In the genomic region with DNA sequence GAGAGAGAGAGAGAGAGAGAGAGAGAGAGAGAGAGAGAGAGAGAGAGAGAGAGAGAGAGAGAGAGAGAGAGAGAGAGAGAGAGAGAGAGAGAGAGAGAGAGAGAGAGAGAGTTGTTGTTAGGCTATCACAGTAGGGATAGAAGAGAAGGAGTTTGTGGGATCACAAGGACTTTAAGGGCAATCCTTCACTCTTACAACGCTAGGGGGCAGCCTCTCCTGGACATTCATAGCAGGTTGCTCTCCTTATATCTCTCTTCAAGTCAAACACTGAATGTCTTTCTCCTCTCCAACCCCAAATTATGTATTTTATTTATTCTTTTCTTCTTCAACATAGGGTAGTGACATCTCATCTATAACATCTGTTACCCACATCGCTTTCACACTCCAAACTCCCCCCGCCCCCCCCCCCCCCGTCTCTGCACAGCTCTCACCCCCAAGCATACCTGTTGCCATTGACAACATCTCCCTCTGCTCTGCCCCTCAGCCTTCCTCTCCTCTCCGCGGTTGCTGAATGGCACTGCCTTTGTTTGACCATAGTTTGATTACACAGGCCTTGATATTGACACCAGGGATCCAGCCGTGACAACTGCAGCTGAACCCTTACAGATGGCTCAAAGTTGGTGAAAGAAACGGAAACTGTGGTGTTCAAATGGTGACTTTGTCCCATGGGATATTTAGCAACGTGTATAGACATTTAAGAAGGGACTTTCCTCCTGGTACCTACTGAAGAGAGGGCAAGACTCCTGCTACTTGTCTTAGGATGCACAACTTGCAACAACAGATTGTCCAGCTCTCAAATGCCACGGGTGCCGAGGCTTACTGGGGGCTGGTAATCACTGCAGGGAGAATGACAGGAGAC, we compare ENCODE assay signal across 8 mouse cellular contexts.
DNase-seq lines count a peak whose midpoint lies in the region; ATAC-seq and TF ChIP-seq lines count a peak whose summit lies in the region.

No protein-coding gene starts in this region.

- ATAC-seq in intestine, embryonic 14.5 days (replicated peaks; ENCODE audit: low FRiP score, low TSS enrichment, low read depth), result peak; percentile 82; the same call in 1 of the 2 replicates

- 60% methylated on average over 10 of the region's 11 CpGs for WGBS in intestine, embryonic 14.5 days

- H3K4me3 ChIP-seq in gastrocnemius, adult 2 months, result no peak overlapping the region
- no peak overlapping the region for H3K4me3 ChIP-seq in intestine, embryonic 14.5 days (ENCODE audit: low read depth, low read length)

- intact Hi-C loops in gastrocnemius, adult 2 months (cut with DNase I), result no loop called here
- intact Hi-C loops in left cerebral cortex, postnatal 25 days (cut with DNase I), result loop anchor here (1.0 to 5.0 kb wide), 2 partner anchors 157 to 430 kb away; no protein-coding TSS in a partner anchor

- H3K27me3 ChIP-seq in intestine, embryonic 14.5 days (replicated peaks; ENCODE audit: control insufficient read depth, insufficient read depth, low read length), result no peaks in the 10 kb centered on the region

- H3K4me2 ChIP-seq in intestine, embryonic 14.5 days (ENCODE audit: low read length), result peak overlapping the region; percentile 21; the same call in 1 of the 2 replicates

- no peak overlapping the region for H3K27ac ChIP-seq in gastrocnemius, adult 2 months
- H3K27ac ChIP-seq in intestine, embryonic 14.5 days (ENCODE audit: low read depth), result no peak overlapping the region

- H3K9ac ChIP-seq in intestine, embryonic 14.5 days (ENCODE audit: low read length), result no peak overlapping the region

- peak; percentile 46 for DNase-seq in gastrocnemius, adult 2 months
- no peak for DNase-seq in gastrocnemius, postnatal 25 days
- DNase-seq in cerebellum, postnatal 10 days, result peak; percentile 87 to 89
- DNase-seq in frontal cortex, postnatal 10 days (ENCODE audit: low spot score in 2 of 2), result peak; percentile 40 to 64
- DNase-seq in intestine, embryonic 14.5 days (ENCODE audit: low spot score), result peak; percentile 66
- peak; percentile 71 to 88 for DNase-seq in left cerebral cortex, postnatal 25 days (ENCODE audit: low spot score in 2 of 2)
- DNase-seq in neural tube, embryonic 10.5 days (ENCODE audit: extremely low spot score, low spot score), result peak; percentile 44
- no peak for DNase-seq in thymus, postnatal 10 days (ENCODE audit: low spot score in 2 of 2)

- no peaks in the 10 kb centered on the region for H3K4me1 ChIP-seq in intestine, embryonic 14.5 days (replicated peaks; ENCODE audit: control insufficient read depth, insufficient read depth, low read length)

- H3K36me3 ChIP-seq in intestine, embryonic 14.5 days (ENCODE audit: control insufficient read depth, insufficient read depth, low read length), result no peaks in the 10 kb centered on the region

- TF ChIP-seq CTCF in gastrocnemius, adult 2 months (IDR thresholded peaks at IDR 0.05), result peak; percentile 49

- H3K9me3 ChIP-seq in intestine, embryonic 14.5 days (ENCODE audit: control insufficient read depth, low read length), result no peaks in the 10 kb centered on the region

Comparison
In these comparisons a context has a peak if more than half of its experiments do, and no peak if none do; other contexts are left out.
1. DNase-seq: peak in gastrocnemius, adult 2 months (single experiment), cerebellum, postnatal 10 days (2 of 2), frontal cortex, postnatal 10 days (2 of 2), intestine, embryonic 14.5 days (single experiment), left cerebral cortex, postnatal 25 days (2 of 2) and neural tube, embryonic 10.5 days (single experiment); none in gastrocnemius, postnatal 25 days (single experiment) and thymus, postnatal 10 days (0 of 2).